ENCODE assay signal across 42 mouse cellular contexts in genomic region chr7:105342752-105343151, GRCm38 (mm10). TPM values are rescaled to one million over a fixed set of nuclear protein-coding genes. Genes with fewer than 3 reads are reported as not detected.
"Had no signal": no experiment of that assay in that cellular context is flagged by ENCODE, and none has a peak within 500 bp of the region (broad histone marks: within the 10 kb centered on the region; RNA-seq: fewer than 3 reads in every experiment).

No protein-coding gene starts in this region.

- H3K36me3 ChIP-seq: heart, embryonic 10.5 days; heart, embryonic 12.5 days; hindbrain, embryonic 13.5 days; hindbrain, embryonic 15.5 days; kidney, embryonic 15.5 days; limb, embryonic 13.5 days; limb, embryonic 15.5 days had no signal

- H3K27me3 ChIP-seq: heart, embryonic 12.5 days; hindbrain, embryonic 13.5 days; hindbrain, embryonic 15.5 days; kidney, embryonic 15.5 days; limb, embryonic 13.5 days; limb, embryonic 15.5 days had no signal

- H3K9ac ChIP-seq: heart, embryonic 12.5 days; hindbrain, embryonic 13.5 days; hindbrain, embryonic 15.5 days; kidney, embryonic 15.5 days; limb, embryonic 13.5 days; limb, embryonic 15.5 days had no signal

- ATAC-seq: hindbrain, postnatal 0 days; intestine, embryonic 16.5 days had no signal

- H3K4me3 ChIP-seq: heart, embryonic 10.5 days; heart, embryonic 12.5 days; hindbrain, embryonic 13.5 days; hindbrain, embryonic 15.5 days; kidney, embryonic 15.5 days; limb, embryonic 13.5 days; limb, embryonic 15.5 days had no signal

- H3K27ac ChIP-seq: heart, embryonic 10.5 days; hindbrain, embryonic 13.5 days; hindbrain, embryonic 15.5 days; hindbrain, postnatal 0 days; kidney, embryonic 15.5 days; kidney, postnatal 0 days; limb, embryonic 13.5 days; limb, embryonic 15.5 days had no signal

- H3K4me2 ChIP-seq: heart, embryonic 12.5 days; hindbrain, embryonic 13.5 days; hindbrain, embryonic 15.5 days; kidney, embryonic 15.5 days; limb, embryonic 13.5 days; limb, embryonic 15.5 days had no signal

- H3K4me1 ChIP-seq: heart, embryonic 10.5 days; heart, embryonic 12.5 days; hindbrain, embryonic 13.5 days; hindbrain, embryonic 15.5 days; kidney, embryonic 15.5 days; limb, embryonic 13.5 days; limb, embryonic 15.5 days had no signal

- H3K9me3 ChIP-seq: heart, embryonic 10.5 days; heart, embryonic 12.5 days; hindbrain, embryonic 13.5 days; hindbrain, embryonic 15.5 days; kidney, embryonic 15.5 days; limb, embryonic 13.5 days; limb, embryonic 15.5 days had no signal

- DNase-seq: gastrocnemius, postnatal 10 days; gastrocnemius, postnatal 25 days; heart, adult 18-20 months; heart, postnatal 10 days; kidney, adult 11 months; kidney, adult 2 months; kidney, adult 9 months; kidney, postnatal 14 days; kidney, postnatal 36 days; layer of hippocampus, adult 9-11 months; layer of hippocampus, postnatal 36 days; left cerebral cortex, postnatal 4 days had no signal

RNA-seq across cellular contexts. Expression of gene Olfr691, which starts 0.7 kb away (rescaled TPM):
- total RNA-seq: gastrocnemius, adult 18-20 months; gastrocnemius, postnatal 10 days; gastrocnemius, postnatal 25 days; gastrocnemius, postnatal 4 days; granulocyte monocyte progenitor cell, adult 5-6 weeks; heart, adult 18-20 months; heart, adult 8-10 months; heart, postnatal 25 days; hematopoietic stem cell, adult 5-6 weeks; liver, adult 2 months had no signal
- polyA plus RNA-seq: heart, embryonic 12.5 days; heart, embryonic 14.5 days; intestine, embryonic 14.5 days; intestine, embryonic 16.5 days; kidney, adult 2 months; kidney, embryonic 15.5 days; kidney, postnatal 0 days; large intestine, adult 2 months; limb, embryonic 11.5 days; limb, embryonic 13.5 days; limb, embryonic 15.5 days; liver, adult 2 months had no signal

RNA-seq across cellular contexts. Expression of gene Olfr690, which starts 8.8 kb away (rescaled TPM):
- total RNA-seq: gastrocnemius, adult 18-20 months; gastrocnemius, postnatal 10 days; gastrocnemius, postnatal 25 days; gastrocnemius, postnatal 4 days; granulocyte monocyte progenitor cell, adult 5-6 weeks; heart, adult 18-20 months; heart, postnatal 10 days; heart, postnatal 25 days; hematopoietic stem cell, adult 5-6 weeks; liver, adult 2 months had no signal
- polyA plus RNA-seq: heart, embryonic 10.5 days; heart, embryonic 12.5 days; heart, embryonic 14.5 days; heart, embryonic 16.5 days; hindbrain, embryonic 11.5 days; hindbrain, embryonic 13.5 days; hindbrain, embryonic 15.5 days; hindbrain, postnatal 0 days; intestine, embryonic 14.5 days; intestine, embryonic 16.5 days; kidney, embryonic 15.5 days; kidney, postnatal 0 days; large intestine, adult 2 months; limb, embryonic 11.5 days; limb, embryonic 13.5 days; limb, embryonic 15.5 days; liver, adult 2 months had no signal

RNA-seq across cellular contexts. Expression of gene Olfr692, which starts 25.3 kb away (rescaled TPM):
- total RNA-seq: gastrocnemius, adult 18-20 months; gastrocnemius, postnatal 10 days; gastrocnemius, postnatal 25 days; gastrocnemius, postnatal 4 days; granulocyte monocyte progenitor cell, adult 5-6 weeks; heart, adult 18-20 months; heart, adult 8-10 months; heart, postnatal 10 days; heart, postnatal 25 days; hematopoietic stem cell, adult 5-6 weeks; hindbrain, postnatal 0 days; layer of hippocampus, adult 18-20 months; layer of hippocampus, adult 8-10 months; layer of hippocampus, postnatal 14 days; layer of hippocampus, postnatal 36 days; left cerebral cortex, adult 18-20 months; left cerebral cortex, adult 8-10 months; left cerebral cortex, postnatal 10 days; left cerebral cortex, postnatal 25 days; left cerebral cortex, postnatal 4 days; liver, adult 2 months had no signal
- polyA plus RNA-seq: heart, embryonic 10.5 days; heart, embryonic 12.5 days; heart, embryonic 14.5 days; heart, embryonic 16.5 days; hindbrain, embryonic 11.5 days; hindbrain, embryonic 13.5 days; hindbrain, embryonic 15.5 days; hindbrain, postnatal 0 days; intestine, embryonic 14.5 days; intestine, embryonic 16.5 days; kidney, adult 2 months; kidney, embryonic 15.5 days; kidney, postnatal 0 days; large intestine, adult 2 months; limb, embryonic 11.5 days; limb, embryonic 13.5 days; limb, embryonic 15.5 days; liver, adult 2 months had no signal

RNA-seq across cellular contexts. Expression of gene Olfr689, which starts 31.8 kb away (rescaled TPM):
- total RNA-seq: gastrocnemius, adult 18-20 months; gastrocnemius, postnatal 10 days; gastrocnemius, postnatal 25 days; gastrocnemius, postnatal 4 days; granulocyte monocyte progenitor cell, adult 5-6 weeks; heart, adult 18-20 months; heart, adult 8-10 months; heart, postnatal 10 days; heart, postnatal 25 days; hematopoietic stem cell, adult 5-6 weeks; hindbrain, postnatal 0 days; layer of hippocampus, adult 18-20 months; layer of hippocampus, adult 8-10 months; layer of hippocampus, postnatal 14 days; layer of hippocampus, postnatal 36 days; left cerebral cortex, adult 18-20 months; left cerebral cortex, adult 8-10 months; left cerebral cortex, postnatal 10 days; left cerebral cortex, postnatal 25 days; left cerebral cortex, postnatal 4 days; liver, adult 2 months had no signal
- polyA plus RNA-seq: heart, embryonic 10.5 days; heart, embryonic 12.5 days; heart, embryonic 14.5 days; heart, embryonic 16.5 days; hindbrain, embryonic 11.5 days; intestine, embryonic 14.5 days; intestine, embryonic 16.5 days; kidney, adult 2 months; kidney, embryonic 15.5 days; kidney, postnatal 0 days; large intestine, adult 2 months; limb, embryonic 11.5 days; limb, embryonic 13.5 days; limb, embryonic 15.5 days; liver, adult 2 months had no signal

RNA-seq across cellular contexts. Expression of gene Gm5901, which starts 32.1 kb away (rescaled TPM):
- total RNA-seq: gastrocnemius, adult 18-20 months; gastrocnemius, postnatal 10 days; gastrocnemius, postnatal 25 days; gastrocnemius, postnatal 4 days; granulocyte monocyte progenitor cell, adult 5-6 weeks; heart, adult 18-20 months; heart, adult 8-10 months; heart, postnatal 10 days; heart, postnatal 25 days; hematopoietic stem cell, adult 5-6 weeks; hindbrain, postnatal 0 days; layer of hippocampus, adult 18-20 months; layer of hippocampus, adult 8-10 months; layer of hippocampus, postnatal 14 days; layer of hippocampus, postnatal 36 days; left cerebral cortex, adult 18-20 months; left cerebral cortex, adult 8-10 months; left cerebral cortex, postnatal 10 days; left cerebral cortex, postnatal 25 days; left cerebral cortex, postnatal 4 days; liver, adult 2 months had no signal
- polyA plus RNA-seq: heart, embryonic 10.5 days; heart, embryonic 12.5 days; heart, embryonic 14.5 days; heart, embryonic 16.5 days; hindbrain, embryonic 11.5 days; hindbrain, embryonic 13.5 days; hindbrain, embryonic 15.5 days; hindbrain, postnatal 0 days; intestine, embryonic 14.5 days; intestine, embryonic 16.5 days; kidney, adult 2 months; kidney, embryonic 15.5 days; kidney, postnatal 0 days; large intestine, adult 2 months; limb, embryonic 11.5 days; limb, embryonic 13.5 days; limb, embryonic 15.5 days; liver, adult 2 months had no signal
